Mouse (Mus musculus) hindbrain, embryonic 11.5 days (tissue): ENCODE measurements around the gene 4933406M09Rik. TPM values are rescaled to one million over a fixed set of nuclear protein-coding genes. Genes with fewer than 3 reads are reported as not detected.
A peak's percentile ranks its signal among the peaks of the same experiment; 100 is the strongest.

Experiments
- ATAC-seq: fragments of 200-750 bp; cut with Nextera tagmentation; 2 replicates; pipeline ENCODE4 v1.8.0; 2017; ENCODE audit warnings: mild to moderate bottlenecking, moderate TSS enrichment, moderate library complexity; ENCODE audit not compliant: low FRiP score
- DNase-seq: peaks from one replicate; pipeline ENCODE4 v3.0.0-alpha.2; 2015; ENCODE audit warnings: low spot score
- H3K27ac ChIP-seq: fragments of 300-500 bp; sonication (generic); 2 replicates; pipeline ENCODE4 v1.5.1; 2014; ENCODE audit warnings: mild to moderate bottlenecking, low read depth, low read length
- H3K27me3 ChIP-seq: fragments of 300-500 bp; sonication (generic); 2 replicates; pipeline ENCODE4 v1.6.1; 2014; ENCODE audit warnings: mild to moderate bottlenecking, low read length, moderate library complexity, mixed read lengths; ENCODE audit not compliant: control insufficient read depth, insufficient read depth
- H3K36me3 ChIP-seq: fragments of 300-500 bp; sonication (generic); 2 replicates; pipeline ENCODE4 v1.6.1; 2014; ENCODE audit warnings: mild to moderate bottlenecking, low read length, moderate library complexity, mixed read lengths; ENCODE audit not compliant: control insufficient read depth, insufficient read depth
- H3K4me1 ChIP-seq: fragments of 300-500 bp; sonication (generic); replicated peaks from 2 replicates; pipeline ENCODE4 v1.6.1; 2014; ENCODE audit warnings: low read length, mixed read lengths; ENCODE audit not compliant: control insufficient read depth, insufficient read depth
- H3K4me2 ChIP-seq: fragments of 300-500 bp; sonication (generic); replicated peaks from 2 replicates; pipeline ENCODE4 v1.6.1; 2014; ENCODE audit warnings: mild to moderate bottlenecking, low read depth, low read length
- H3K4me3 ChIP-seq: fragments of 300-500 bp; sonication (generic); 2 replicates; pipeline ENCODE4 v1.5.1; 2014; ENCODE audit warnings: low read depth, low read length
- H3K9ac ChIP-seq: fragments of 300-500 bp; sonication (generic); 2 replicates; pipeline ENCODE4 v1.6.1; 2014; ENCODE audit warnings: low read depth, low read length
- H3K9me3 ChIP-seq: fragments of 300-500 bp; sonication (generic); 2 replicates; pipeline ENCODE4 v1.6.1; 2016; ENCODE audit warnings: low read length; ENCODE audit not compliant: control insufficient read depth
- WGBS: fragments of 180-500 bp; shearing (Covaris S2); extraction: QIAGEN DNeasy Blood & Tissue Kit; methylation state at CpG from one replicate; pipeline ENCODE4 v1.1.7; 2014; 5-methylcytosine and 5-hydroxymethylcytosine counted together
- polyA plus RNA-seq: library from polyadenylated mRNA; unstranded; fragments of >200 nt; fragmentation: Nextera tagmentation; extraction: Ambion mirVana; gene quantifications from 2 replicates; pipeline ENCODE4 v1.2.1, GENCODE M21; 2014

4933406M09Rik gene
- polyA plus RNA-seq, 1 experiment from 2014 or later: not detected

GRCm38 (mm10) chr1:134344005-134344950 is 41.5 kb upstream of the 4933406M09Rik start:
- Histone ChIP-seq H3K9ac (peak overlapping the region; percentile 32; the same call in 1 of the 2 replicates), H3K36me3 (peaks cover 9% of the 10 kb centered on the region; the same call in 1 of the 2 replicates), H3K4me1 (no peaks in the 10 kb centered on the region), H3K27ac (no peak overlapping the region), H3K9me3 (no peaks in the 10 kb centered on the region), H3K4me2 (peak overlapping the region; percentile 66), H3K4me3 (peak overlapping the region; percentile 37), H3K27me3 (no peaks in the 10 kb centered on the region)
- DNase-seq (peak; percentile 97), ATAC-seq (peak; percentile 95)
- 2% methylated on average over 52 of the region's 54 CpGs for WGBS

GRCm38 (mm10) chr1:134345075-134345474 is 40.7 kb upstream of the 4933406M09Rik start:
- DNase-seq (no peak), ATAC-seq (no peak)
- Histone ChIP-seq H3K9me3 (no peaks in the 10 kb centered on the region), H3K36me3 (peaks cover 9% of the 10 kb centered on the region; the same call in 1 of the 2 replicates), H3K27ac (no peak overlapping the region), H3K27me3 (no peaks in the 10 kb centered on the region), H3K4me2 (peak overlapping the region; percentile 66), H3K4me3 (peak overlapping the region; percentile 37; the same call in 1 of the 2 replicates), H3K4me1 (no peaks in the 10 kb centered on the region), H3K9ac (no peak overlapping the region)
- WGBS: 75% methylated on average over 4 of the region's 4 CpGs

- no peak for DNase-seq
Measured at GRCm38 (mm10) chr1:134347791-134348190, 37.9 kb upstream of the 4933406M09Rik start.

GRCm38 (mm10) chr1:134353326-134353725 is 32.4 kb upstream of the 4933406M09Rik start:
- DNase-seq: no peak
- Histone ChIP-seq H3K4me2 (no peak overlapping the region), H3K27ac (no peak overlapping the region), H3K4me3 (no peak overlapping the region), H3K9me3 (no peaks in the 10 kb centered on the region), H3K4me1 (no peaks in the 10 kb centered on the region), H3K27me3 (no peaks in the 10 kb centered on the region), H3K9ac (no peak overlapping the region), H3K36me3 (peaks cover 11% of the 10 kb centered on the region)
- ATAC-seq: no peak
- WGBS: 98% methylated on average over 2 of the region's 2 CpGs

More at GRCm38 (mm10) chr1:134347791-134348190, 37.9 kb upstream of the 4933406M09Rik start:
- no peak for ATAC-seq
- whole genome bisulfite sequencing: 92% methylated on average over 9 of the region's 9 CpGs
- no peaks in the 10 kb centered on the region for H3K9me3 ChIP-seq
- no peak overlapping the region for H3K4me2 ChIP-seq
- H3K9ac ChIP-seq: no peak overlapping the region
- no peak overlapping the region for H3K27ac ChIP-seq
- H3K36me3 ChIP-seq: peaks cover 14% of the 10 kb centered on the region
- no peak overlapping the region for H3K4me3 ChIP-seq
- H3K27me3 ChIP-seq: no peaks in the 10 kb centered on the region
- H3K4me1 ChIP-seq: no peaks in the 10 kb centered on the region

- H3K9me3 ChIP-seq: no peaks in the 10 kb centered on the region
- peaks cover 10% of the 10 kb centered on the region for H3K36me3 ChIP-seq
- H3K4me2 ChIP-seq: no peak overlapping the region
- no peak overlapping the region for H3K27ac ChIP-seq
- no peaks in the 10 kb centered on the region for H3K4me1 ChIP-seq
- H3K4me3 ChIP-seq: no peak overlapping the region
- H3K27me3 ChIP-seq: no peaks in the 10 kb centered on the region
- DNase-seq: no peak
- ATAC-seq: no peak
- 81% methylated on average over 4 of the region's 4 CpGs for WGBS
- no peak overlapping the region for H3K9ac ChIP-seq
Measured at GRCm38 (mm10) chr1:134357461-134357860, 28.3 kb upstream of the 4933406M09Rik start.

- H3K36me3 ChIP-seq: peaks cover 8% of the 10 kb centered on the region; the same call in 1 of the 2 replicates
- peak overlapping the region; percentile 86 for H3K4me3 ChIP-seq
- H3K27ac ChIP-seq: no peak overlapping the region
- H3K9ac ChIP-seq: peak overlapping the region; percentile 92
- H3K27me3 ChIP-seq: no peaks in the 10 kb centered on the region
- H3K9me3 ChIP-seq: no peaks in the 10 kb centered on the region
- DNase-seq (no peak), ATAC-seq (no peak)
- peak overlapping the region; percentile 74 for H3K4me2 ChIP-seq
- 89% methylated on average over 7 of the region's 7 CpGs for WGBS
- no peaks in the 10 kb centered on the region for H3K4me1 ChIP-seq
Measured at GRCm38 (mm10) chr1:134360656-134361055, 25.1 kb upstream of the 4933406M09Rik start.

- H3K36me3 ChIP-seq: peaks cover 4% of the 10 kb centered on the region; the same call in 1 of the 2 replicates
- WGBS: 2% methylated on average over 22 of the region's 44 CpGs
- peak overlapping the region; percentile 86 for H3K4me3 ChIP-seq
- peak overlapping the region; percentile 92 for H3K9ac ChIP-seq
- H3K27ac ChIP-seq: peak overlapping the region; percentile 73
- H3K4me2 ChIP-seq: peak overlapping the region; percentile 74
- H3K9me3 ChIP-seq: no peaks in the 10 kb centered on the region
- ATAC-seq: peak; percentile 90
- no peaks in the 10 kb centered on the region for H3K4me1 ChIP-seq
- no peak for DNase-seq
- H3K27me3 ChIP-seq: no peaks in the 10 kb centered on the region
Measured at GRCm38 (mm10) chr1:134361195-134361856, 24.4 kb upstream of the 4933406M09Rik start.

- ATAC-seq (peak; percentile 97), DNase-seq (peak; percentile 97)
- Histone ChIP-seq H3K9ac (peak within 1 kb of the TSS; percentile 92), H3K4me2 (peak within 1 kb of the TSS; percentile 74), H3K27ac (peak within 1 kb of the TSS; percentile 73), H3K4me1 (no peaks in the 10 kb centered on the region), H3K27me3 (no peaks in the 10 kb centered on the region), H3K9me3 (no peaks in the 10 kb centered on the region), H3K4me3 (peak within 1 kb of the TSS; percentile 86), H3K36me3 (0 out of 2 replicates have a peak, but pooled peaks cover 4% of the 10 kb centered on the region)
- WGBS: 4% methylated on average over 26 of the region's 38 CpGs
Measured at GRCm38 (mm10) chr1:134361857-134362212, 23.9 kb upstream of the 4933406M09Rik start, which contains the start of gene Tmem183a. Gene Tmem183a (minus strand): TSS chr1:134361979.
